Mouse (Mus musculus): ENCODE measurements at regions not wholly inside any gene's neighbourhood (a gene's known extent, or its start where the extent isn't known, plus 50 kb on each side); places are given as distances from the start of the nearest gene placed in this dataset.

DNA sequence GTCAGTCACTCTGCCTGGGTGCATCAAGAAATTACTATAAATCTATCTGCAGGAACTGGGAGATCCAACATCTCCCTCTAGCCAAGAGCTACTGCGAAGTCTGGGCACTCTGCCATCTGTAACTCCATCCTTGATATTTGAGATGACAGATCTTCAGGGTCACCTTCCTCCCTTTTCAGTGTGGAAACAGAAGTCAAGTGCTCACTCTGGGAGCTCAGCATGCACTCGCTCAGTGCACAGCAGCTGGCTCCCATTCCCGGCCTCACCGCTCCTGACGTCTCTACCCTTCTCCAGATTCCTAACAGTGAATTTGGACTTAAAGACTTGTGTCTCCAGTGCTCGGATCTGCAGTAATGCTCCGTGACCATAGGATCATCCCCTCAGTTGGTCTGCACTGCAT, 400.3 kb downstream of the Fut8 start:
- Histone ChIP-seq H3K36me3 (no peaks in the 10 kb centered on the region), H3K27ac (no peak overlapping the region), H3K27me3 (no peaks in the 10 kb centered on the region), H3K9ac (no peak overlapping the region), H3K4me3 (no peak overlapping the region), H3K4me1 (peaks cover 18% of the 10 kb centered on the region), H3K4me2 (no peak overlapping the region), H3K9me3 (no peaks in the 10 kb centered on the region)
- 23% methylated on average over 7 of the region's 7 CpGs for WGBS
- peak; percentile 94 for ATAC-seq (ENCODE audit: borderline replicate concordance, extremely low read depth, low FRiP score, low TSS enrichment)

DNA sequence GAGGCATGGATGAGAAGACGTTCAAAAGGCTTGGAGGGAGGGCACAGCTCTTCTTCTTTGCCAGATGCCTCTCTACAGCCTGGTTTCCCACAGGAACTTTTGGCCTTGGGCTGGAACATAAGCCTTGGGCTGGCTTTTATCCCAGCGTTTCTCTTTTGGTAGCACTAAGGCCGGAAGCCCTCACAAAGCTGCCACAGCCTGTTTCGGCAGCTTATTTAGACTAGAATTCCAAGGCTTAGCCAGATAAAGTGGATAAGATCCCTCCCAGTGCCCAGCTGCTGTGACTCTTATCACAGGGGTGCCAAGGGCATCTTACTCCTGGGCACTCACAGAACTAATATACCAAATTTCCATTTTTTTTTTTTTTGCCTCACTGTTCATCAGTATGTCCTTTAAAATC, 404.4 kb downstream of the Fut8 start:
- H3K27me3 ChIP-seq: no peaks in the 10 kb centered on the region
- H3K36me3 ChIP-seq: no peaks in the 10 kb centered on the region
- no peak overlapping the region for H3K9ac ChIP-seq
- 41% methylated on average over 4 of the region's 4 CpGs for WGBS
- peaks cover 14% of the 10 kb centered on the region for H3K4me1 ChIP-seq
- no peak for ATAC-seq (ENCODE audit: borderline replicate concordance, extremely low read depth, low FRiP score, low TSS enrichment)
- no peaks in the 10 kb centered on the region for H3K9me3 ChIP-seq
- H3K4me2 ChIP-seq: no peak overlapping the region
- no peak overlapping the region for H3K27ac ChIP-seq
- no peak overlapping the region for H3K4me3 ChIP-seq

DNA sequence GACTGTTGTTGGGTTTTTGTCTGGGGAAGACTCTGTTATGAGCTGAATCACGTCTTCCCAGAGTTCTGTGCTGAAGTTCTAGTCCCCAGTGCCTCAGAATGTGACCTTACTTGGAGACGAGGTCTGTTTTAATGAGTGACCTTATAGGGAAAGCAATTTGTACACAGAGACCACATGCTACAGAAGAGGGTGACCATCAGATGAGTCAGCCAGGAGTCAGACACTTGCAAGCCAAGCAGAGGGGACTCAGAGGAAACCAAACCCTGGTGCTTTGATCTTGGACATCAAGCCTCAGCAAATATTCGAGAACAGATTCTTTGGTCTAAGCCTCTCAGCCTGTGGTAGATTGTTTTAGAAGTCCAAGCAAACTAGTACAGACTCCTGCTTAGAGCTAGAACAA, 409.9 kb downstream of the Fut8 start:
- Histone ChIP-seq H3K9me3 (no peaks in the 10 kb centered on the region), H3K4me3 (no peak overlapping the region), H3K4me2 (no peak overlapping the region), H3K9ac (no peak overlapping the region), H3K27me3 (no peaks in the 10 kb centered on the region), H3K4me1 (no peaks in the 10 kb centered on the region), H3K36me3 (no peaks in the 10 kb centered on the region), H3K27ac (no peak overlapping the region)
- 56% methylated on average over 3 of the region's 3 CpGs for WGBS
- no peak for ATAC-seq (ENCODE audit: borderline replicate concordance, extremely low read depth, low FRiP score, low TSS enrichment)

DNA sequence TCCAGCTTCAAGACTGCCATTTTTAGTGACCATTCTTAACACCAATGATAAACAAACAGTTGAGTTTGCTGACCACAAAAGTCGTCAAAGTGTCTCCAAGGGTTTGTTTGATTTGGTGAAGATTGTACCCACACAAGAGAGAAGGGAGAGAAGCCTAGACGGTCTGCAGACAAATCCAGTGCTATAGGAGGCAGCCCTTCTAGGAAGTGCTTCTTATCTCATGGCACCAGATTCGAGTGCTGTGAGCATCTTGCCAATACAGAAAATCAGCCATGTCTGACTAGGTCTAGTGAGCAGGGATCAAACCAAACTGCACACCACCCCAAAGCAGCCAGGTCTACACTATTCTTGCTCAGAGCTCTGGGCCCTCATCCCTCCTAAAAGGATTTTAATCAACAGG, 416.4 kb downstream of the Fut8 start:
- no peaks in the 10 kb centered on the region for H3K9me3 ChIP-seq
- ATAC-seq (ENCODE audit: borderline replicate concordance, extremely low read depth, low FRiP score, low TSS enrichment): no peak
- H3K27ac ChIP-seq: no peak overlapping the region
- H3K4me1 ChIP-seq: no peaks in the 10 kb centered on the region
- no peaks in the 10 kb centered on the region for H3K27me3 ChIP-seq
- H3K4me3 ChIP-seq: no peak overlapping the region
- H3K36me3 ChIP-seq: no peaks in the 10 kb centered on the region
- WGBS: 41% methylated on average over 3 of the region's 3 CpGs
- no peak overlapping the region for H3K4me2 ChIP-seq
- no peak overlapping the region for H3K9ac ChIP-seq

DNA sequence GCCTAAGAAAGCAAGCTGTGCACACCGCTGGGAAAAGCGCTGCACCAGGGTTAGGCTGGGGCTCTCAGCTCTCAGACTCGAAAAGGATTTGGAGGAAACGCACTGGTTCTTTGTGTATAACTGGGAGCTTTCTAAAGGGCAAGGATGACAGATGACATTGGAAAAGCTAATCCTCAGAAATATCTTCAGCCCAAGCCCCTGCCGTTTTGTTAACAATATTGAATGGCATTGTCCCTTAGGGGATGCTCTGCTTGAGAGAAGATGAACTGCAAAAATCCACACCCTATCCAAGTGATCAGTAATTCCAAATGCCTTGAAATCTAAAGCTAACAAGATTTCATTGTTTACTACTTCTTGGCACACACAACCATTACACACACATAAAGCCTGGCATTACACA, 419.1 kb downstream of the Fut8 start:
- no peaks in the 10 kb centered on the region for H3K27me3 ChIP-seq
- no peak overlapping the region for H3K4me3 ChIP-seq
- H3K4me1 ChIP-seq: no peaks in the 10 kb centered on the region
- H3K4me2 ChIP-seq: no peak overlapping the region
- 63% methylated on average over 5 of the region's 5 CpGs for WGBS
- no peak for ATAC-seq (ENCODE audit: borderline replicate concordance, extremely low read depth, low FRiP score, low TSS enrichment)
- H3K36me3 ChIP-seq: no peaks in the 10 kb centered on the region
- no peak overlapping the region for H3K27ac ChIP-seq
- H3K9me3 ChIP-seq: no peaks in the 10 kb centered on the region
- H3K9ac ChIP-seq: no peak overlapping the region

DNA sequence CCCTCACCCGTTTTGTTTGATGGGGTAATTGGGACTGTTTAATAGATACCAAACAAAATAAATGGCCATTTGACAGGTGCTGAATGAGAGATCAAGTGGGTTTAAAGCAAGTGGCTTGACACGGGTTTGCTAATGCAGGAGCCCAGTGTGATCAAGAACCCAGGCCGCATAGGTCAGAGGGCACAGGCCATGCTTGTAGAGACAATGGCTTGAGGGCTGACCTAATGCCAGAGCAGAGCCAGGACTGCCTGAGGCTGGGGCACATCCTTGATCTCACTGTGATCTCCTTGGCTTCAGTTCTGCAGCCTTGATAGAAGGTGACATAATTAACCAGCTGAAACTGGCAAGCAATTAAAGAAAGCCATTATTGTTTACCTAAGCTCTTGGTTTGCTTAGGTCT, 420.0 kb downstream of the Fut8 start:
- Histone ChIP-seq H3K9me3 (no peaks in the 10 kb centered on the region), H3K4me1 (no peaks in the 10 kb centered on the region), H3K4me2 (no peak overlapping the region), H3K27me3 (no peaks in the 10 kb centered on the region), H3K36me3 (no peaks in the 10 kb centered on the region), H3K9ac (no peak overlapping the region), H3K4me3 (no peak overlapping the region), H3K27ac (no peak overlapping the region)
- 44% methylated on average over 3 of the region's 3 CpGs for WGBS
- ATAC-seq (ENCODE audit: borderline replicate concordance, extremely low read depth, low FRiP score, low TSS enrichment): no peak

DNA sequence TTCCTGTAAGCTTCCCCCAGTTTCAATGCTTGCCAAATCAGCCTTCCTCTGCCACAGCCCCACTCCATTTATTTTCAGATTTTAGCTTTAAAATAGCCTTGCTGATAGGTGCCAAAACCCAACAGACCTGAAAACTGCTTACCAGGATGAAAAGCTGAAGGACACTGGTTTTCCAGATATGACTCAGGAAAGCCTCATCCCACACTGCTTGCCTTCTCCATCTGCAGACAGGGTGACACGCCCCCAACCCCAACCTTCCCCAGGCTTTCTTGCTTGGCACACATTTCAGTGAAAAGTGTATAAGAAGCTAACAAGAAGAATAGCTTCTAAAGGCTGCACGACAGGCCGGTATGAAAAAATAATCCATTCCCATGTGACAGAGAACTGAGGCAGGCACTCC, 425.3 kb downstream of the Fut8 start:
- H3K4me1 ChIP-seq: no peaks in the 10 kb centered on the region
- H3K9me3 ChIP-seq: no peaks in the 10 kb centered on the region
- H3K4me2 ChIP-seq: no peak overlapping the region
- H3K27me3 ChIP-seq: no peaks in the 10 kb centered on the region
- WGBS: 56% methylated on average over 3 of the region's 3 CpGs
- H3K27ac ChIP-seq: no peak overlapping the region
- no peaks in the 10 kb centered on the region for H3K36me3 ChIP-seq
- no peak overlapping the region for H3K4me3 ChIP-seq
- no peak for ATAC-seq (ENCODE audit: borderline replicate concordance, extremely low read depth, low FRiP score, low TSS enrichment)
- H3K9ac ChIP-seq: no peak overlapping the region

DNA sequence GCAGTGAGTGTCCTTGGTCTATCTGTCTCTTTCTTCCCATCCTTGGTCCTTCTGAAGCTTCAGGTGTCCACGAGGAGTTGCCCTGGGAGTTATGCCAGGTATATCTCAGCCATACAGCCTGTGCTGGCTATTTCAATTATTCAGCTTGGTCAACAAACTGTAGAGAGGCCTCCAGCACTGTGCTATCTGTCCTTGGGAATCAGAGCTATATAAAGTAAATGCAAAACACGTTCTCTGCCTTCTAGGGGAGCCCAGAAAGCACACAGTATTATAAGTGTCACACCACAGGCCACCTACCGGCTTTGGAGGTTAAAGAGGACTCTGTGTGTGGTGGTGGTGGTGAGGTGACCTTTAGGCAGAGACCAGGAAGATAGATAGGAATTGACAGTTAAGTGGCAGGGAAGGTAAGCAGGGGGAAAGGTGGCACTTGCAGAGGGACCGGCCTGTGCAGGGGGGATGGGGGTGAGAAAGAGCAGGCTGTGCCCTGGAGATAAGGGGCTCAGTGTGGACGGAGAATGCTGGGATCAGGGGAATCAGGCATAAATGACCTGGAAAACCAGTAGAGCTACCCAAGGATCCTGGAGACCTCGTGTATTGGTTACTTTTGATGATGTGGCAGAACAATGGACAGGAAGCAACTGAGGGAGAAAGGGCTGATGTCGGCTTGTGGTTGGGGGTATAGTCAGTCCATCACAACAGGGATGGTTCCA, 425.9 kb downstream of the Fut8 start:
- H3K4me3 ChIP-seq: no peak overlapping the region
- H3K4me2 ChIP-seq: no peak overlapping the region
- H3K27ac ChIP-seq: no peak overlapping the region
- no peak for ATAC-seq (ENCODE audit: borderline replicate concordance, extremely low read depth, low FRiP score, low TSS enrichment)
- no peaks in the 10 kb centered on the region for H3K9me3 ChIP-seq
- H3K27me3 ChIP-seq: no peaks in the 10 kb centered on the region
- H3K4me1 ChIP-seq: no peaks in the 10 kb centered on the region
- no peak overlapping the region for H3K9ac ChIP-seq
- 44% methylated on average over 7 of the region's 7 CpGs for WGBS
- H3K36me3 ChIP-seq: no peaks in the 10 kb centered on the region

DNA sequence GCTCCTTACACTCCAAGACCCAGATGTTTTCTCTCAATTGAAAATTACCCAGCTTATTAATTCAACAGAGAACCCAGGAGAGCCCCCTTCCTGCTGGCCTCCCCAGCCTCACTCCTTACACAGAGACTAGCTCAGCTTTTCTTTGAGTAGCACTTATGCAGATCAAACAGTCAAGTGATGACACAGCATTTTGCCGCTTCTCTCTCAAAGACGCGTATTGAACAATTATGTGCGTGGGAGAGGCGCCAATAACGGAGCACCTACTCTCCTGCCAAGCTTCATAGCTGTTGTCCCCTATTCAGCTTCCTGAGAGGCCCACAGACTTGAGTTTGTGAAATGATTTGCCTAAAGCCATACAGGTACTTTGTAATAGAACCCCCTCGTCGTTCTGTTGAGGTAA, 428.5 kb downstream of the Fut8 start:
- Histone ChIP-seq H3K4me2 (no peak overlapping the region), H3K27ac (no peak overlapping the region), H3K36me3 (no peaks in the 10 kb centered on the region), H3K4me3 (no peak overlapping the region), H3K27me3 (no peaks in the 10 kb centered on the region), H3K9ac (no peak overlapping the region), H3K4me1 (no peaks in the 10 kb centered on the region), H3K9me3 (no peaks in the 10 kb centered on the region)
- no peak for ATAC-seq (ENCODE audit: borderline replicate concordance, extremely low read depth, low FRiP score, low TSS enrichment)
- WGBS: 52% methylated on average over 8 of the region's 8 CpGs

DNA sequence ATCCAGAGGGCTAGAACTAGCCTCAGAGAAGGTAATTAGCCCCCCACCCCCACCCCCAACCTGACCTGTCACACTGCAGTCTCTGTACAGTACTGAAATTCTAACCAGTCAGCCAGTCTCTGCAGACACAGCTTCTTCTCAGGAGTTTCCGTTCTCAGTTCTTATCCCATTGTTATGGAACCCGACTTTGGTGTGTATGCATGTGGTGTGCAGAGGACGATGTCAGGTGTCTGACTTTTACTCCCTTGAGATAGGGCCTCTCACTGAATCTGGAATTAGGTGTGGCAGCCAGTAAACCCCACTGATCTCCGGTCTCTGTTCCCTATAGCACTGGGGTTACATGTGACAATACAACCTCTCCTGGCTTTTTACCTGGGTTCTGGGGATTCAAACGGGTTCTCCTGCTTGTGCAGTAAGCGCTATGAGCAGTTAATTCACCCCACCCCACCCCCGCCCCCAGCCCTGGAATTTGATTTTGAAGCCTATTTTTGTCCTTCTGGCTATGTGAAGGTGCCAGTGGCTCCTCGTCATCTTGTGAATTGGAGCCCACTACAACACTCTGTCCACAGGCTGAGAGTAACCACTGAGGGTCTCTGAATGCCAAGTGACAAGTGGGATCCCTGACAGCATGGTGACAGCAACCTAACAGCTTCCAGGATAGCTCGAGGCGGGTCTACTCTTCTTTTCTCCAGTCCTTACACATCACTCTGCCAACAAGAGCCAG, 429.4 kb downstream of the Fut8 start:
- no peaks in the 10 kb centered on the region for H3K36me3 ChIP-seq
- no peaks in the 10 kb centered on the region for H3K4me1 ChIP-seq
- no peak overlapping the region for H3K4me3 ChIP-seq
- 60% methylated on average over 10 of the region's 10 CpGs for WGBS
- no peaks in the 10 kb centered on the region for H3K9me3 ChIP-seq
- ATAC-seq (ENCODE audit: borderline replicate concordance, extremely low read depth, low FRiP score, low TSS enrichment): no peak
- H3K27ac ChIP-seq: no peak overlapping the region
- H3K4me2 ChIP-seq: no peak overlapping the region
- H3K9ac ChIP-seq: no peak overlapping the region
- H3K27me3 ChIP-seq: no peaks in the 10 kb centered on the region

DNA sequence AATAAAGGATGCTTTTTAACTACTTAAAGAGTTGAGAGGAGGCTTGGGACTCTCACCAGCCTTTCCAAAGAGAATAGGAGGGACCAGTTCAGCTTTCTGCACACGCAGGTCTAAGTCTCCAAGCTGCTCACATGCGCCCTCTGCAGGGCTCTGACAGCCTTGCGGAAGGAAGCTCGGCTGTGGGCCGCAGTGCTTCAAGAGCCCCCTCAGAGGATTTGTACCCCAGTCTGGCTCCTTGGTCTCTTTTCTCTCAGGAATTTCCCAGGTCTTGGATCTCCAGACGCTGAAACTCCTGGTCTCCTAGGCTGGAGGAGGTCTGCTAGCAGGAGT, 429.9 kb downstream of the Fut8 start:
- no peaks in the 10 kb centered on the region for H3K36me3 ChIP-seq
- 4% methylated on average over 6 of the region's 6 CpGs for WGBS
- no peaks in the 10 kb centered on the region for H3K9me3 ChIP-seq
- no peak for ATAC-seq (ENCODE audit: borderline replicate concordance, extremely low read depth, low FRiP score, low TSS enrichment)
- no peak overlapping the region for H3K27ac ChIP-seq
- H3K27me3 ChIP-seq: 0 out of 2 replicates have a peak, but pooled peaks cover 3% of the 10 kb centered on the region
- H3K9ac ChIP-seq: no peak overlapping the region
- no peaks in the 10 kb centered on the region for H3K4me1 ChIP-seq
- no peak overlapping the region for H3K4me3 ChIP-seq
- H3K4me2 ChIP-seq: no peak overlapping the region

DNA sequence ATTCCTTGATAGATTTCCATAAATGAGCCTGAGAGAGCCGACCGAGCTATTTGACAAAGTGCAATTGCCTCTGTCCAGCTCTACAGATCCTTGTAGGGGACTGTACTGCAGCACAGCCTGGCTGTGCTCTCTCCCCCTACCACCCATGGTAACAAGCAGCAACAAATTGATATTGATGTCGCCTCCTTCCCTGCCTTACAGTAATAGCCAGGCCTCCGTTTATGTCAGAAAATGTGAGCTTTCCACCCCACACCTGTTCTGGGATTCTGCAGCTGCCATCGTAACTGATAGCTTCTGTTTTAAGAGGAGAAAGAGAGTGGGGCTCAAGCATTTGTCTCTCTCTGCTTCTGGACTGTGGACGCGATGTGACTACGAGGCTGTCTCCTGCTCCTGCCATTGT, 432.6 kb downstream of the Fut8 start:
- 0 out of 2 replicates have a peak, but pooled peaks cover 7% of the 10 kb centered on the region for H3K27me3 ChIP-seq
- H3K4me2 ChIP-seq: no peak overlapping the region
- no peak overlapping the region for H3K4me3 ChIP-seq
- no peaks in the 10 kb centered on the region for H3K9me3 ChIP-seq
- no peak overlapping the region for H3K27ac ChIP-seq
- 66% methylated on average over 8 of the region's 8 CpGs for WGBS
- no peak overlapping the region for H3K9ac ChIP-seq
- no peaks in the 10 kb centered on the region for H3K36me3 ChIP-seq
- no peaks in the 10 kb centered on the region for H3K4me1 ChIP-seq
- no peak for ATAC-seq (ENCODE audit: borderline replicate concordance, extremely low read depth, low FRiP score, low TSS enrichment)
